Mouse (Mus musculus) embryonic fibroblast, embryonic 13.5 days (primary cell): Measurements from ENCODE around the gene H2-DMb2. TPM values are rescaled to one million over a fixed set of nuclear protein-coding genes. Genes with fewer than 3 reads are reported as not detected.
A peak's percentile ranks its signal among the peaks of the same experiment; 100 is the strongest.

Source experiments
- H3K27ac ChIP-seq: 2 replicates; pipeline ENCODE4 v1.5.1; 2012; ENCODE audit warnings: low read length, control low read depth, inconsistent platforms; ENCODE audit not compliant: insufficient read depth
- H3K4me1 ChIP-seq: 2 replicates; pipeline ENCODE4 v1.6.1; 2011; ENCODE audit warnings: low read length; ENCODE audit not compliant: control insufficient read depth, insufficient read depth
- H3K4me3 ChIP-seq: 2 replicates; pipeline ENCODE4 v1.5.1; 2011; ENCODE audit warnings: mild to moderate bottlenecking, control low read depth, low read length; ENCODE audit not compliant: insufficient read depth
- CTCF ChIP-seq: IDR thresholded peaks from 2 replicates; pipeline ENCODE4 v1.5.1; 2011; ENCODE audit warnings: mild to moderate bottlenecking, control low read depth, low read length, moderate library complexity, borderline replicate concordance; ENCODE audit not compliant: insufficient read depth
- POLR2A ChIP-seq: IDR thresholded peaks from 2 replicates; pipeline ENCODE4 v1.6.1; 2011; ENCODE audit warnings: low read depth, mild to moderate bottlenecking, control low read depth, low read length, moderate library complexity
- polyA plus RNA-seq: library from polyadenylated mRNA; stranded (reverse); fragments of >200 nt; gene quantifications from 2 replicates; pipeline ENCODE4 v1.2.4, GENCODE M21; 2011; ENCODE audit warnings: low read depth; ENCODE audit not compliant: missing spikeins, insufficient read length

Gene H2-DMb2
- polyA plus RNA-seq, 1 experiment, result not detected

- Histone ChIP-seq H3K4me1 (peaks cover 6% of the 10 kb centered on the region), H3K4me3 (peak within 1 kb of the TSS; percentile 70), H3K27ac (peak within 1 kb of the TSS; percentile 100)
- TF ChIP-seq CTCF, result no peak
- TF ChIP-seq POLR2A, result peak; percentile 77
These were observed 20.7 kb upstream of the H2-DMb2 start, which contains the start of gene Brd2 for GRCm38 (mm10) chr17:34122188-34122984. Gene Brd2, minus strand, starts transcription at chr17:34122634.

GRCm38 (mm10) chr17:34123111-34123510 lies 20.0 kb upstream of the H2-DMb2 start:
- Histone ChIP-seq H3K27ac (peak overlapping the region; percentile 98), H3K4me1 (peaks cover 10% of the 10 kb centered on the region), H3K4me3 (peak overlapping the region; percentile 70)
- TF ChIP-seq POLR2A (no peak; the same call in 1 of the 2 replicates), CTCF (no peak)

- Histone ChIP-seq H3K4me1 (peaks cover 10% of the 10 kb centered on the region), H3K27ac (peak overlapping the region; percentile 98), H3K4me3 (peak overlapping the region; percentile 70)
- TF ChIP-seq CTCF, result no peak
- peak; percentile 59 for TF ChIP-seq POLR2A
These were observed 19.6 kb upstream of the H2-DMb2 start for GRCm38 (mm10) chr17:34123518-34123917.

GRCm38 (mm10) chr17:34124649-34125048 lies 18.5 kb upstream of the H2-DMb2 start:
- Histone ChIP-seq H3K27ac (no peak overlapping the region), H3K4me1 (peaks cover 10% of the 10 kb centered on the region), H3K4me3 (peak overlapping the region; percentile 11; the same call in 1 of the 2 replicates)
- TF ChIP-seq POLR2A (no peak), CTCF (no peak)

GRCm38 (mm10) chr17:34126826-34127420 lies 16.2 kb upstream of the H2-DMb2 start:
- TF ChIP-seq POLR2A (no peak), CTCF (no peak)
- H3K4me3 ChIP-seq, result no peak overlapping the region
- peaks cover 10% of the 10 kb centered on the region for H3K4me1 ChIP-seq
- H3K27ac ChIP-seq, result no peak overlapping the region

GRCm38 (mm10) chr17:34127475-34127874 lies 15.6 kb upstream of the H2-DMb2 start:
- Histone ChIP-seq H3K27ac (no peak overlapping the region), H3K4me3 (no peak overlapping the region), H3K4me1 (peaks cover 10% of the 10 kb centered on the region)
- TF ChIP-seq POLR2A (no peak), CTCF (no peak)

GRCm38 (mm10) chr17:34128264-34128937 lies 14.7 kb upstream of the H2-DMb2 start:
- Histone ChIP-seq H3K4me1 (peaks cover 10% of the 10 kb centered on the region), H3K4me3 (no peak overlapping the region), H3K27ac (no peak overlapping the region)
- TF ChIP-seq POLR2A (0 out of 2 replicates have a peak, but pooled peaks have one; percentile 24), CTCF (no peak)

- H3K27ac ChIP-seq, result no peak overlapping the region
- H3K4me1 ChIP-seq, result peaks cover 10% of the 10 kb centered on the region
- H3K4me3 ChIP-seq, result no peak overlapping the region
- TF ChIP-seq POLR2A, result peak; percentile 38
- no peak for TF ChIP-seq CTCF
These were observed 13.9 kb upstream of the H2-DMb2 start for GRCm38 (mm10) chr17:34128944-34129791.

GRCm38 (mm10) chr17:34130073-34130947 lies 12.8 kb upstream of the H2-DMb2 start:
- TF ChIP-seq CTCF (no peak), POLR2A (peak; percentile 54; the same call in 1 of the 2 replicates)
- Histone ChIP-seq H3K27ac (no peak overlapping the region), H3K4me1 (peaks cover 6% of the 10 kb centered on the region), H3K4me3 (no peak overlapping the region)
